Mouse (Mus musculus) brain, adult 10 weeks (tissue): ENCODE results near the gene Npc2. TPM values are rescaled to one million over a fixed set of nuclear protein-coding genes. Genes with fewer than 3 reads are reported as not detected.

ENCODE experiments used
- polyA plus RNA-seq: library from polyadenylated mRNA; stranded (reverse); fragments of 350-450 nt; fragmentation: Illumina TruSeq; extraction: RNeasy Lipid Tissue Mini Kit (QIAGEN cat#74804); gene quantifications from one replicate; pipeline ENCODE4 v1.2.3, GENCODE M21; 2015; ENCODE audit warnings: low read depth, low replicate concordance

The Npc2 gene
- 56.7 TPM for polyA plus RNA-seq

GRCm38 (mm10) chr12:84772726-84773441, at the start of gene Npc2, which contains the start of gene Isca2:
Gene Npc2, minus strand, starts transcription at chr12:84773152.
Gene Isca2, plus strand, starts transcription at chr12:84773251.

Other genes with a start within 250 kb of the Npc2 start
- 0.31 TPM for gene Vsx2, start 203.4 kb downstream of the Npc2 start, polyA plus RNA-seq
- gene Abcd4, start 155.7 kb downstream of the Npc2 start, polyA plus RNA-seq = 17.4 TPM
- not detected for gene Vrtn, start 132.1 kb downstream of the Npc2 start, polyA plus RNA-seq
- gene Syndig1l, start 74.3 kb downstream of the Npc2 start, polyA plus RNA-seq = 46.1 TPM
- 129 TPM for gene Isca2, start 99 bp upstream of the Npc2 start, polyA plus RNA-seq
- 0.34 TPM for gene Ltbp2, start 103.4 kb upstream of the Npc2 start, polyA plus RNA-seq
- 57.0 TPM for gene Fcf1, start 197.7 kb upstream of the Npc2 start, polyA plus RNA-seq
- 70.1 TPM for gene Arel1, start 197.7 kb upstream of the Npc2 start, polyA plus RNA-seq
- gene Ylpm1, start 223.2 kb upstream of the Npc2 start, polyA plus RNA-seq = 67.7 TPM